Mouse (Mus musculus): Measurements from ENCODE around the gene Kif5a. TPM values are rescaled to one million over a fixed set of nuclear protein-coding genes. Genes with fewer than 3 reads are reported as not detected.
"Not testable (repeated sequence)": the region's sequence is repeated elsewhere in the genome, so short reads cannot be mapped to it uniquely, and the experiment has no call there.

Gene Kif5a
- total RNA-seq, 1 experiment from 2014 or later, result 13.1 TPM

GRCm38 (mm10) chr10:127213704-127214421 lies 49.3 kb downstream of the Kif5a start:
- DNase-seq, result no peak

- DNase-seq, result no peak
Measured at GRCm38 (mm10) chr10:127213272-127213671, 49.9 kb downstream of the Kif5a start.

GRCm38 (mm10) chr10:127211414-127211854 lies 51.7 kb downstream of the Kif5a start, which contains the start of gene Pip4k2c:
Gene Pip4k2c, minus strand, starts transcription at chr10:127211585.
- peak; percentile 94 for DNase-seq

GRCm38 (mm10) chr10:127210961-127211405 lies 52.2 kb downstream of the Kif5a start:
- no peak for DNase-seq

GRCm38 (mm10) chr10:127209928-127210570 lies 53.1 kb downstream of the Kif5a start:
- DNase-seq, result no peak

- DNase-seq, result no peak
Measured at GRCm38 (mm10) chr10:127208921-127209320, 54.2 kb downstream of the Kif5a start.

GRCm38 (mm10) chr10:127205373-127205772 lies 57.8 kb downstream of the Kif5a start:
- no peak for DNase-seq

- DNase-seq, result no peak
Measured at GRCm38 (mm10) chr10:127204589-127204988, 58.6 kb downstream of the Kif5a start.

GRCm38 (mm10) chr10:127203106-127203505 lies 60.0 kb downstream of the Kif5a start:
- DNase-seq, result no peak

- DNase-seq, result no peak
Measured at GRCm38 (mm10) chr10:127200279-127200678, 62.9 kb downstream of the Kif5a start.

- DNase-seq, result no peak
Measured at GRCm38 (mm10) chr10:127199474-127199873, 63.7 kb downstream of the Kif5a start.

- DNase-seq, result no peak
Measured at GRCm38 (mm10) chr10:127199068-127199467, 64.1 kb downstream of the Kif5a start.

GRCm38 (mm10) chr10:127198492-127198891 lies 64.7 kb downstream of the Kif5a start:
- DNase-seq, result no peak

GRCm38 (mm10) chr10:127197505-127198110 lies 65.5 kb downstream of the Kif5a start:
- no peak for DNase-seq

GRCm38 (mm10) chr10:127197104-127197503 lies 66.0 kb downstream of the Kif5a start:
- no peak for DNase-seq

GRCm38 (mm10) chr10:127196392-127196791 lies 66.8 kb downstream of the Kif5a start:
- DNase-seq, result peak; percentile 49

GRCm38 (mm10) chr10:127195328-127196129 lies 67.6 kb downstream of the Kif5a start, which contains the start of gene Dtx3:
Gene Dtx3, minus strand, starts transcription at chr10:127195728.
- peak; percentile 58 for DNase-seq

GRCm38 (mm10) chr10:127194428-127195327 lies 68.5 kb downstream of the Kif5a start:
- peak; percentile 75 for DNase-seq

- no peak for DNase-seq
Measured at GRCm38 (mm10) chr10:127193011-127193410, 70.1 kb downstream of the Kif5a start.

- DNase-seq, result not testable (repeated sequence)
Measured at GRCm38 (mm10) chr10:127192057-127192328, 71.2 kb downstream of the Kif5a start.
